Mouse (Mus musculus) neural tube, embryonic 12.5 days (tissue): Measurements from ENCODE around the gene Plcd3. TPM values are rescaled to one million over a fixed set of nuclear protein-coding genes. Genes with fewer than 3 reads are reported as not detected.

Experiments
- ATAC-seq: fragments of 200-750 bp; cut with Nextera tagmentation; 2 replicates; pipeline ENCODE4 v1.8.0; 2017; ENCODE audit warnings: low read depth, mild to moderate bottlenecking, moderate TSS enrichment, moderate library complexity; ENCODE audit not compliant: low FRiP score
- H3K27ac ChIP-seq: fragments of 300-500 bp; sonication (generic); 2 replicates; pipeline ENCODE4 v1.5.1; 2016
- H3K27me3 ChIP-seq: fragments of 300-500 bp; sonication (generic); replicated peaks from 2 replicates; pipeline ENCODE4 v1.6.1; 2016; ENCODE audit warnings: mild to moderate bottlenecking
- H3K36me3 ChIP-seq: fragments of 300-500 bp; sonication (generic); 2 replicates; pipeline ENCODE4 v1.6.1; 2016; ENCODE audit warnings: mild to moderate bottlenecking
- H3K4me1 ChIP-seq: fragments of 300-500 bp; sonication (generic); 2 replicates; pipeline ENCODE4 v1.6.1; 2016
- H3K4me2 ChIP-seq: fragments of 300-500 bp; sonication (generic); replicated peaks from 2 replicates; pipeline ENCODE4 v1.6.1; 2016; ENCODE audit warnings: mild to moderate bottlenecking
- H3K4me3 ChIP-seq: fragments of 300-500 bp; sonication (generic); 2 replicates; pipeline ENCODE4 v1.5.1; 2016
- H3K9ac ChIP-seq: fragments of 300-500 bp; sonication (generic); 2 replicates; pipeline ENCODE4 v1.6.1; 2016; ENCODE audit warnings: mild to moderate bottlenecking
- H3K9me3 ChIP-seq: fragments of 300-500 bp; sonication (generic); 2 replicates; pipeline ENCODE4 v1.6.1; 2016; ENCODE audit warnings: mild to moderate bottlenecking
- WGBS: fragments of 180-500 bp; shearing (Covaris S2); methylation state at CpG from one replicate; pipeline ENCODE4 v1.1.7; 2016; 5-methylcytosine and 5-hydroxymethylcytosine counted together
- polyA plus RNA-seq: library from polyadenylated mRNA; unstranded; fragments of >200 nt; fragmentation: Nextera tagmentation; extraction: Ambion mirVana; gene quantifications from 2 replicates; pipeline ENCODE4 v1.2.1, GENCODE M21; 2016

Plcd3 gene
- polyA plus RNA-seq, 1 experiment from 2014 or later: 1.1 TPM

- H3K27me3 ChIP-seq: no peaks in the 10 kb centered on the region
- no peak overlapping the region for H3K27ac ChIP-seq
- no peaks in the 10 kb centered on the region for H3K9me3 ChIP-seq
- no peak overlapping the region for H3K4me2 ChIP-seq
- WGBS: 90% methylated on average over 9 of the region's 9 CpGs
- peaks cover 65% of the 10 kb centered on the region for H3K36me3 ChIP-seq
- no peak overlapping the region for H3K4me3 ChIP-seq
- no peak overlapping the region for H3K9ac ChIP-seq
- ATAC-seq: no peak
- no peaks in the 10 kb centered on the region for H3K4me1 ChIP-seq
These were observed 51.3 kb downstream of the Plcd3 start for GRCm38 (mm10) chr11:103050153-103050552.

- no peaks in the 10 kb centered on the region for H3K4me1 ChIP-seq
- no peak for ATAC-seq
- H3K4me3 ChIP-seq: no peak overlapping the region
- H3K4me2 ChIP-seq: no peak overlapping the region
- no peak overlapping the region for H3K9ac ChIP-seq
- H3K27me3 ChIP-seq: no peaks in the 10 kb centered on the region
- 93% methylated on average over 5 of the region's 5 CpGs for WGBS
- no peak overlapping the region for H3K27ac ChIP-seq
- no peaks in the 10 kb centered on the region for H3K9me3 ChIP-seq
- peaks cover 70% of the 10 kb centered on the region for H3K36me3 ChIP-seq
These were observed 51.8 kb downstream of the Plcd3 start for GRCm38 (mm10) chr11:103049611-103050010.

DNA sequence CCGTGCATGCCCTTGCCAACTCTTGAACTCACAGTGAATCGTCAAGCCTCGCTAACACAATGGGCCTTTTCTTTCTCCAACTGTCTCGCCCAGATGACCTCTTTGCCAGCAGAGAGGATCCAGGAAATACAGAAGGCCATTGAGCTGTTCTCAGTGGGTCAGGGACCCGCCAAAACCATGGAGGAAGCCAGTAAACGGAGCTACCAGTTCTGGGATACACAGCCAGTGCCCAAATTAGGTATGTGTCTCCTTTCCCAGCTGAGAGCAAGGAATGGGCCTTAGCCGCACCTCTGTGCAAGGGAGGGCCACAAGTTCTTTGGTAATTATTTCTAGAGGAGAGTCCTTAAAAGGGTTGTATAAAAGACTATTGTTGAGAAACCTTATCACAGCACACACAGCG lies 55.2 kb downstream of the Plcd3 start:
- Histone ChIP-seq H3K27me3 (no peaks in the 10 kb centered on the region), H3K4me3 (no peak overlapping the region), H3K27ac (no peak overlapping the region), H3K4me1 (no peaks in the 10 kb centered on the region), H3K36me3 (peaks cover 61% of the 10 kb centered on the region), H3K9ac (no peak overlapping the region), H3K9me3 (no peaks in the 10 kb centered on the region), H3K4me2 (no peak overlapping the region)
- no peak for ATAC-seq
- WGBS: 23% methylated on average over 8 of the region's 8 CpGs

DNA sequence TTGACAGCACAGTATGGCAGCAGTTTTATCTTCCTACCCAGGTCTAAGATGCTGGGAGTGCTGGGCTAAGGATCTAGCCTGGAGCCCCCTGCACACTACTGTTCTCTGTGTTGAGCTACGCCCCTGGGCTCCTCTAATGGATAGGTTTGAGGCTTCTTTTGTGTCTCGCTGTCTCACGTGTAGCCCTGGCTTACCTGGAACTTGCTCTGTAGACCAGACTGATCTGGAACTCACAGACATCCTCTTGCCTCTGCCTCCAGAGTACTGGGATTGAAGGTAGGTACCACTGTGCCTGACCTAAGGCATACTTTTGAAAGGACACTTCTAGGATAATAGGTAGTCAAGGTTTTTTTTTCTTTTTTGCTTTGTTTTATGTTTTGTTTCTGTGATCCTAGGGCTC lies 57.5 kb downstream of the Plcd3 start:
- peaks cover 49% of the 10 kb centered on the region for H3K36me3 ChIP-seq
- no peak overlapping the region for H3K27ac ChIP-seq
- ATAC-seq: no peak
- H3K4me3 ChIP-seq: no peak overlapping the region
- no peaks in the 10 kb centered on the region for H3K4me1 ChIP-seq
- no peak overlapping the region for H3K9ac ChIP-seq
- no peak overlapping the region for H3K4me2 ChIP-seq
- no peaks in the 10 kb centered on the region for H3K9me3 ChIP-seq
- 99% methylated on average over 3 of the region's 3 CpGs for WGBS
- no peaks in the 10 kb centered on the region for H3K27me3 ChIP-seq

DNA sequence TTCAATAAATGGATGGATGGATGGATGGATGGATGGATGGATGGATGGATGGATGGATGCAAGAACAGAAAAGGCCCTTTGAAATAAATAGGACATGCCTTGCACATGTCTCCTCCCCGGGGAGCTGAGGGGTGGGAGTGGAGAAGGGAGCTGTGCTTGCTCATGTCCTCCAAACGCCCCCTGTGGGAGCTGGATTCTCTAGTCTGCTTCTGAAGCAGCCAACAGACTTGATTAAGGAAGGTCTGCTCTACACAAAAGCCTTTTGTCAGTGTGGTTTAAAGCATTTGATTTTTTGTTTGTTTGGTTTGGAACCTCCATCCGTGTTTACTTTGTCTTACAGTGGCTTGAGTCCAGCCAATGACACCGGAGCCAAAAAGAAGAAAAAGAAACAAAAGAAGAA lies 58.6 kb downstream of the Plcd3 start:
- H3K27me3 ChIP-seq: no peaks in the 10 kb centered on the region
- no peak overlapping the region for H3K27ac ChIP-seq
- peaks cover 56% of the 10 kb centered on the region for H3K36me3 ChIP-seq
- H3K9ac ChIP-seq: no peak overlapping the region
- H3K4me2 ChIP-seq: no peak overlapping the region
- H3K4me3 ChIP-seq: no peak overlapping the region
- ATAC-seq: no peak
- no peaks in the 10 kb centered on the region for H3K9me3 ChIP-seq
- WGBS: 77% methylated on average over 4 of the region's 4 CpGs
- H3K4me1 ChIP-seq: no peaks in the 10 kb centered on the region

GRCm38 (mm10) chr11:103038037-103038436 lies 63.4 kb downstream of the Plcd3 start:
- H3K36me3 ChIP-seq: peaks cover 14% of the 10 kb centered on the region
- H3K4me3 ChIP-seq: no peak overlapping the region
- H3K27me3 ChIP-seq: no peaks in the 10 kb centered on the region
- ATAC-seq: no peak
- H3K4me1 ChIP-seq: no peaks in the 10 kb centered on the region
- H3K9ac ChIP-seq: no peak overlapping the region
- H3K9me3 ChIP-seq: no peaks in the 10 kb centered on the region
- no peak overlapping the region for H3K4me2 ChIP-seq
- 93% methylated on average over 6 of the region's 6 CpGs for WGBS
- H3K27ac ChIP-seq: no peak overlapping the region

DNA sequence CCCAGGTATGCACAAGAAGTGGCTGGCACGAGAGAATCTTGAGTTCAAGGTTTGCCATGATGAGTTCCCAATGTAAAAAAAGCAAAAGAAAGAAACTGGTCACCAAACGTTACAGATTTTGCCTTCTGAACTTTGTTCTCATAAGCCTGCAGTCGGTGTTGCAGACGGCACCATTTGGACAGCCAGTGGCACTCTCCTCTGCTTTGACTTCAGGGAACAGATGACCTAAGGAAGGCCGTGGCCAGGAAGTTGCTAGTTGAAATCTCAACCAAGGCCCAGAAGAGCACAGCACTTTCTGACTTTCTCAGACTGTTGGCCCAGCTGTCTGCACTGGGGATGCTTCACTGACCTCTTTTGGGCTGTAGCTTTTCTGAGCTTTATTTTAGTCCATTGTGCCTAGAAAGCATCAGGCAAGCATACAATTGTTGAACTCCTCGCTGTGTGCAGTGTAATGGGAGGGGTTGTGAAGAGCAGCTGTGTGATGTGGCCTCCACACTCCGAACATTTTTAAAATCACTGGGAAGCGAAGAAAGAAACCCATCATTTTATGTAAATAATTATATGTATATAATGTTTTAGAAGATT lies 64.5 kb downstream of the Plcd3 start:
- Histone ChIP-seq H3K36me3 (peaks cover 13% of the 10 kb centered on the region; the same call in 1 of the 2 replicates), H3K4me2 (no peak overlapping the region), H3K27ac (no peak overlapping the region), H3K4me3 (no peak overlapping the region), H3K9me3 (no peaks in the 10 kb centered on the region), H3K4me1 (no peaks in the 10 kb centered on the region), H3K9ac (no peak overlapping the region), H3K27me3 (no peaks in the 10 kb centered on the region)
- 90% methylated on average over 8 of the region's 8 CpGs for WGBS
- no peak for ATAC-seq

DNA sequence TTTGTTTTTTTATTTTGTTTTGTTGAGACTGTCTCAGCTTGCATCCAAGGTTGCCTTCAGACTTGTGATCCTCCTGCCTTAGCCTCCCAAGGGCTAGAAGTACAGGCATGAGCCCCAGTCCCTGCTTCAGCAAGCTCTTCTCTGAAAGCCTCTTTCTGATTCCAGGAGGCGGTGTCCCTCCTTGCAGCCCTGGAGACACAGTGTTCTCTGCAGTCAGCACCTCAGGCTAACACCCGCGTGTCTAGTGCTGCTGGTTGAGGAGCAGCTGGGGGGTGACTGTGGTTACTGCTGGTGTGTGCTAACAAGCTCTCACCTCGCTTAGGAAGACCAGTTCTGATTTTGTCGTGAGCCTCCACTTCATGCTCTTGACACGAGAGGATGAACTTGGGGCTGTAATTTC lies 66.5 kb downstream of the Plcd3 start:
- 89% methylated on average over 6 of the region's 6 CpGs for WGBS
- Histone ChIP-seq H3K27ac (no peak overlapping the region), H3K27me3 (no peaks in the 10 kb centered on the region), H3K4me3 (no peak overlapping the region), H3K36me3 (peaks cover 14% of the 10 kb centered on the region; the same call in 1 of the 2 replicates), H3K9me3 (no peaks in the 10 kb centered on the region), H3K4me1 (no peaks in the 10 kb centered on the region), H3K9ac (no peak overlapping the region), H3K4me2 (no peak overlapping the region)
- ATAC-seq: no peak

GRCm38 (mm10) chr11:103033030-103033429 lies 68.4 kb downstream of the Plcd3 start:
- H3K4me1 ChIP-seq: peaks cover 4% of the 10 kb centered on the region; the same call in 1 of the 2 replicates
- WGBS: 90% methylated on average over 3 of the region's 3 CpGs
- H3K27me3 ChIP-seq: no peaks in the 10 kb centered on the region
- H3K9ac ChIP-seq: no peak overlapping the region
- no peak overlapping the region for H3K4me3 ChIP-seq
- no peak for ATAC-seq
- H3K27ac ChIP-seq: no peak overlapping the region
- H3K9me3 ChIP-seq: no peaks in the 10 kb centered on the region
- no peak overlapping the region for H3K4me2 ChIP-seq
- H3K36me3 ChIP-seq: peaks cover 4% of the 10 kb centered on the region; the same call in 1 of the 2 replicates

DNA sequence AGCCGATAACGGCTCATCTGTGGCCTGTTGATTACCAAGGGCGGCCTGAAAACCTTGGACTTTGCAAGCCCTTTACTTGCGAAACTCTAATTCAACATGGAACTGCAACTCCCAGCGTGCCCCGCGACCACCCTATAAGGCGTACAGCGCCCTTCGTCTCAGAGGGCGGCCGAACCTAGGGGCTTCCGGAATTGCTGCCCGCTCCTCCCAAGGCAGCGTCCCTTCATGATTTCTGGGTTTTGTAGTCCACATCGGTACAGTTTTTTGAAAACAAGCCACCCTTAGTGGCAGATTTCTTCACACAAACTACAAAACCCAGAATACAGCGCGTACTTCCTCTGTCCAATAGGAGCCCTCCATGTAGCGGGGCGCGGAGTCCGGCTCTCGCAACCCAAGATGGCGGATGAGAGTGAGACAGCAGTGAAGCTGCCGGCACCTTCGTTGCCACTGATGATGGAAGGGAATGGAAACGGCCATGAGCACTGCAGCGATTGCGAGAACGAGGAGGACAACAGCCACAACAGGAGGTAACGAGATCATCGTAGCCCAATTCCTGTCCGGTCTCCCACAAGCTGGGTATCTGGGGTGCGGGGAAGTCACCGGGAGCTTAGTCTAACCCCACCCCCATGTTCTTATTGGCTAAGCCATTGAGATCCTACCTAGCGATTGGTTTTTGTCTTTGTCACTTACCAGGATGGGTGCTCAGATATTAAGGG lies 73.1 kb downstream of the Plcd3 start, which contains the start of the genes Nmt1 and Dcakd:
Nmt1 (plus strand) TSS at position 15 of the 716 bp plus-strand sequence.
Dcakd (minus strand) TSS at position 158 of the 716 bp plus-strand sequence.
- peak; percentile 98 for ATAC-seq
- Histone ChIP-seq H3K4me3 (peak within 1 kb of the TSS; percentile 63), H3K4me1 (peaks cover 14% of the 10 kb centered on the region), H3K9ac (peak within 1 kb of the TSS; percentile 50), H3K27ac (no peak within 1 kb of the TSS), H3K9me3 (no peaks in the 10 kb centered on the region), H3K4me2 (peak within 1 kb of the TSS; percentile 69), H3K27me3 (no peaks in the 10 kb centered on the region), H3K36me3 (peaks cover 6% of the 10 kb centered on the region; the same call in 1 of the 2 replicates)
- under 1% methylated on average over 36 of the region's 36 CpGs for WGBS

DNA sequence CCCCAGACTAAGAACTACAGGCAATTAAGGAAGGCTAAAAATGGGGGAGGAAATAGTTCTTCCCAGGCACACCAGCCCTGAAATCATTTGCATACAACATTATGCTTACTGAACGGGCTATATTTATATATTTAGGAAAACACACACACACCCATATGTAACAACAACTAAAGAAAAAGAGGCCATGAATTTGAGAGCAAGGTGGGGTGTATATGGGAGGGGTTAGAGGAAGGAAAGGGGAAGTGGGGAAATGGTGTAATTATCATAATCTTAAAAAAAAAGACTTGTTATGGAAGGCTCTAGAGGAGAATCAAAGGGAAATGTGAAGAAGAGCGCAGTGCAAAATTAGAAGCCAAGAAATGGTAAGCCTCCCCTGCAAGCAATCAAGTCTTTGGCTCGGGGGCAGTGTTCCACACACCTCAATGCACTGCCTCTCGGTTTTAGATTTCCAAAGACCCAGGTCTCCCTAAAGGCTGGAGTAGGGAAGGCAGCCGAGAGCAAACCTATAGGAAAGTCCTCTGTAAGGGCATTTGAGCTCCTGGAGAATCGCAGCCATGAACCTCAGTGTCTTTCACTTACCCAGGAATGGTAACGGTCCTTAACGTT lies 73.8 kb downstream of the Plcd3 start:
- no peaks in the 10 kb centered on the region for H3K27me3 ChIP-seq
- peaks cover 14% of the 10 kb centered on the region for H3K4me1 ChIP-seq
- H3K4me3 ChIP-seq: peak overlapping the region; percentile 63
- ATAC-seq: peak; percentile 45; the same call in 1 of the 2 replicates
- H3K36me3 ChIP-seq: peaks cover 6% of the 10 kb centered on the region; the same call in 1 of the 2 replicates
- H3K27ac ChIP-seq: no peak overlapping the region
- 16% methylated on average over 8 of the region's 8 CpGs for WGBS
- peak overlapping the region; percentile 50 for H3K9ac ChIP-seq
- no peaks in the 10 kb centered on the region for H3K9me3 ChIP-seq
- H3K4me2 ChIP-seq: peak overlapping the region; percentile 69

DNA sequence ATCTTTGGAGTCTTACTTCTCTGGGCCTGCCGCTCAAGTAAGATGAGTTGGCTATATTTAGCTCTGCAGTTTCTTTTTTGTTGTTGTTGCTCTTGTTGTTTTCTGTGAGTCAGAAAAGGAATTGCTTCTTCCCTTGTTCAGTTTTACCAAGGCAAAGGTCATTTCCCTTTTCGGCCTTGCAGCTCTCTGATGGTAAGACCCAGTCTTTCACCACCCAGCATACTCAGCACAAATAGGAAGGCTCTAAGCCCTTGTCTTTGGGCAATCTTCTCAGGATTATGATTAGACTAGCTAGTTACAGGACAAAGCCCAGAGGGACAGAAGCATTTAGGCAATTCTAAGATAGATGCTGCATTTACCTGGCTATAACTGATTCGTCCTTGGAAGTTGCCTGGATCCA lies 74.6 kb downstream of the Plcd3 start:
- WGBS: 89% methylated on average over 3 of the region's 3 CpGs
- Histone ChIP-seq H3K9me3 (no peaks in the 10 kb centered on the region), H3K36me3 (peaks cover 5% of the 10 kb centered on the region; the same call in 1 of the 2 replicates), H3K9ac (no peak overlapping the region), H3K27me3 (no peaks in the 10 kb centered on the region), H3K4me1 (peaks cover 14% of the 10 kb centered on the region), H3K27ac (no peak overlapping the region), H3K4me3 (no peak overlapping the region), H3K4me2 (peak overlapping the region; percentile 69; the same call in 1 of the 2 replicates)
- ATAC-seq: no peak
